Mouse (Mus musculus) leukemia stem cell, adult 10-12 weeks (primary cell): ENCODE measurements around the gene Tas2r108. TPM values are rescaled to one million over a fixed set of nuclear protein-coding genes. Genes with fewer than 3 reads are reported as not detected.

Experiments
- polyA plus RNA-seq: library from polyadenylated mRNA; stranded (reverse); fragments of >175 nt; gene quantifications from 2 replicates; pipeline ENCODE4 v1.2.3, GENCODE M21; 2012; ENCODE audit warnings: low replicate concordance

Gene Tas2r108
- polyA plus RNA-seq, result not detected in 2 replicates

DNA sequence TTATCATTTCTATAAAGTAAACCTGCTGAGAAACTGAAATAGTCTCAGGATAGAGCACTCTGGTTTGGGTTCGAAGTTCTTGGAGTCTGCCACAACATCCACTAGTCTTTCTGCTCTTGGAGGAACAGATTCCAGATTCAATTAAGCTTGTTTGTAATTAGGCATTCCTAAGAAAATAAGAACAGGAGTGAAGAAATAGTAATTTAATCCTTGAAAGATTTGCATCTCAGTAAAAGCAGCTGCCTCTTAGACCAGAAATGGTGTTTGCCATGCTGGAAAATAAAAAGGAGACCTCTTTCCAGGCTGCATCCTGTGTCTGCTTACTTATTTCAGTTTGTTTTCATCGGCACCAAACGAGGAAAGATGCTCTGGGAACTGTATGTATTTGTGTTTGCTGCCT lies at the start of gene Tas2r108:
Tas2r108 (plus strand) TSS at position 301 of the 400 bp plus-strand sequence.

DNA sequence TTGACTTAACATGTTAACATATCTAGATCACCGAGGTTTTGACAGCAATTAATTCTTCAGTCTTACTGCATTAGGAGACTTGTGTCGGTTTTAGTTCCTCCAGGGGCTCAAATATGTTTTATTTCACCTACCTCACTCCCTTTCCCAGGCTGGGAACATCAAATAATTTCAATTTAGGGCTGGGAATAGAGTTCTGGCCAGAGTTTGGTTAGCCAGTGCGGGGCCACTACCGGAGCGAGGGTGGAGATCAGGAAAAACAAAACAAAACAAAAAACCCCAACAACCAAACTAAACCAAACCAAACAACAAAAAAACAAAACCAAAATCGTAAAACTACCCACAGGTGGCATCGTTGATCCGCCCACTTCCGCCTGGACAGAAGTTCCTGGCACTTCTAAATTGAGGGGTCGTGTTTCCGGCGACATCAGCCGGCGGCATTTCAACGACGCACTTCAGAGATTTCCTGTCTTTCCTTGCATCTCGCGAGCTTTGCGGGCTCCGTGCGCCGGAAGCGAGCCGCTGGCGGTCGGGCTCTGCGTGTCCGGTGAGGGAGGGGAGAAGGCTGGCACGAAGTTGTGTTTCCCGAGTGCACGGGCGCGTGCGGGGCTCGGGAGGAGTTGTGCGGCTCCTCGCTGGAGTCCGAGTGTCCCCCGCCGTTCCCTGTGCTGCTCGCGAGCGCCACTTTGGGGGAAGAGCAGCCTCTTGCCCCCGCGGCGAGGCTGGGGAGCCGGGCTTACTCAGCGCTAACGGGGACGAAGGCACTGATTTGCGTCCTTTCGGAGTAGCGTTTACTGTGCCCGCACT lies 22.2 kb upstream of the Tas2r108 start, which contains the start of gene Ssbp1:
Ssbp1 (plus strand) TSS at position 437 of the 804 bp plus-strand sequence.

DNA sequence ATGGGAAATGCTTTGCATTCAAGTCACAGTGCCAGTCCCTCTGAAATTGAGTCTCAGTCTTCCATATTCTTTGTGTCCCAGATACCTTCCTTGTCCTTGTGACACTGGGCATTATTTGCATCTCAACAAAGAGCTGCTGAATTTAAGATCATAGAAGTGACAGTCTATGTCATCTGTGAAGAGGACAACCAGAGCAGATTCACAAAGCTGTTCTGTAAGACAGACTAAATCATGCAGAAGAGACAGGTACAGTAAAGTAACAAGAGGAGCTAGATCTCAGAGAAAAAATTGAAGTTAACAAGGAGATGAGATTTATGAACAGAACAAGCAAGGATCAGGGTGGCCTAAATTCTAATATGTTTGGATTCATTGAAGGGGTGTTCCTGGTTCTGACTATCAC lies 2.4 kb upstream of the Tas2r108 start, which contains the start of gene Tas2r137:
Tas2r137 (plus strand) TSS at position 301 of the 400 bp plus-strand sequence.

DNA sequence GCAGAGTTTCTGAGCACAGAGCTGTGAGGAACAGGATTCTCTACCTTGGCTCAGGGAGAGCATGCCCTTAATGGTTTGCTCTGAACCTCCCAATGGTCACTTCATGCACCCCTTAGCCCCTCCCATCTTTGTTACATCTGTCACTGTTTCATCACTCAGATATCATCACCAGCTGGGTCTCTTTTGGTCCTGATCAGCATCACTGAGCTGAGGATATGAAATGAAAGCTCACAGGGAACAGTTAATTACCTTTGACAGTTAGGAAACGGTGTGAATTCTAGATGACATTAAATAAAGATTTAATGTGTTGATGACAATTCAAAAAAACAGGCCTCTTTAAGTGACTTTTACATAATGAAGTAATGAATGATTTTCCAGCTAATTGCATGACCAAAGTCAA lies 26.1 kb downstream of the Tas2r108 start, which contains the start of gene Prss37:
Prss37 (minus strand) TSS at position 101 of the 400 bp plus-strand sequence.

Other genes starting within 250 kb of the Tas2r108 start
- gene Agk, start 168.4 kb upstream of the Tas2r108 start, polyA plus RNA-seq, result 2.9 and 3.9 TPM in 2 replicates
- 1.2 and 3.5 TPM in 2 replicates for gene E330009J07Rik, start 57.4 kb upstream of the Tas2r108 start, polyA plus RNA-seq
- not detected in 2 replicates for gene Wee2, start 54.4 kb upstream of the Tas2r108 start, polyA plus RNA-seq
- gene Ssbp1, start 22.2 kb upstream of the Tas2r108 start, polyA plus RNA-seq, result 16.6 and 17.0 TPM in 2 replicates
- gene Tas2r137, start 2.3 kb upstream of the Tas2r108 start, polyA plus RNA-seq, result not detected in 2 replicates
- gene Prss37, start 26.0 kb downstream of the Tas2r108 start, polyA plus RNA-seq, result not detected in 2 replicates
- gene Olfr461, start 61.5 kb downstream of the Tas2r108 start, polyA plus RNA-seq, result not detected in 2 replicates
- gene Olfr460, start 76.0 kb downstream of the Tas2r108 start, polyA plus RNA-seq, result not detected in 2 replicates
- not detected in 2 replicates for gene Clec5a, start 92.3 kb downstream of the Tas2r108 start, polyA plus RNA-seq
- not detected in 2 replicates for gene Tas2r138, start 119.8 kb downstream of the Tas2r108 start, polyA plus RNA-seq
- not detected in 2 replicates for gene Mgam, start 135.3 kb downstream of the Tas2r108 start, polyA plus RNA-seq